Mouse (Mus musculus): Measurements from ENCODE around the gene Ehmt1. TPM values are rescaled to one million over a fixed set of nuclear protein-coding genes. Genes with fewer than 3 reads are reported as not detected.

Ehmt1 gene
- 47.5 and 58.8 TPM in 2 replicates for polyA plus RNA-seq (2015; fragmentation: Nextera tagmentation; extraction: Ambion mirVana)

DNA sequence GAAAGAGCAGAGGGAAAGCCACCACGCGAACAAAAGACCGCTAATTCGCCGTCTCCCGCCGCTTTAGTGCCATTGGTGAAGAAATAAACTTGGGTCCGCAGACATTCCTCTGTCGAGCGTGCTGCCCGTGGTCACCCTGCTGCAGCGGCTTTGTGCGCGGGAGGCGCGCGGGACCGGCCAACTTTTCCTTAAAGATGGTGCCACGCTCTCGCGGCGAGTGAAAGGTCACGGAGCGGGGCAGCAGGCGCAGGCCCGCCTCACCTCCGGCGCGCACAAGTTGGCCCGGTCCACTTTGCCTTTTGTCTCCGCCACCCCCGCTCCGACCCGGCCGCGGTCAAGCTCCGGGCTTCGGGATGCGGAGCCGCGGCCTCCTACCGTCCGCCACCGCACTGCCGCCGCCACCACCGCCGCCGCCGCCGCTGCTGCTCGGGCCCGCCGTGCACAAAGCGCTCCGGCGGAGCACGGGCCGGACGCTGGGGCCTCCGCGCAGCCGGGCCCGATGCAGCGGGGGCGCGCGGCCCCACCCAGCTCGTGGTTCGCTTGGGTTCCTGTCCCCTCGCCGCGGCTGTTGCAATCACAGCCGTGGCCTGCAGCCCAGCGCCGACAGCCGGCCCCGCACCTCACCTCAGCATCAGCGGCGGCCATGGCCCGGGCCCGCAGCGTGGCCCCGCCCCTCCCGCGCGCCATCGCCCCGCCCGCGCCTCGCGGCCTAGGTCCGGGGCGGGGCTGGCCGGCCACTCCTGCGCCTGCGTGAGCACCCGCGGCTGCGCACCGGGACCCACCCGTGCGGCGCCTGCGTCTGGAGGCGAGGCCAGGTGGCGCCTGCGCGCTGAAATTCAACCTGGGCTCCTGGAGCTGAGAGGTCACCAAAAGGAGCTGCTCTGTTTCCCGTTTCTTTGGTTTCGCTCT, at the start of gene Ehmt1:
Gene Ehmt1, minus strand, starts transcription at position 685 of the 909 bp plus-strand sequence.
- WGBS: under 1% methylated on average over 100 of the region's 112 CpGs
- peaks cover 7% of the 10 kb centered on the region for H3K4me1 ChIP-seq (replicated peaks; ENCODE audit: insufficient read depth, low read length)
- peak within 1 kb of the TSS; percentile 72 for H3K4me2 ChIP-seq (ENCODE audit: low read length)
- peak; percentile 3; the same call in 1 of the 2 replicates for TF ChIP-seq CTCF (IDR thresholded peaks at IDR 0.05; ENCODE audit: low read depth)
- peak within 1 kb of the TSS; percentile 95 for H3K27ac ChIP-seq
- peak within 1 kb of the TSS; percentile 100 for H3K4me3 ChIP-seq (replicated peaks; ENCODE audit: low read depth, low read length)
- no peaks in the 10 kb centered on the region for H3K36me3 ChIP-seq (ENCODE audit: insufficient read depth, low read length)
- no peaks in the 10 kb centered on the region for H3K27me3 ChIP-seq (ENCODE audit: insufficient read depth, low read length)
- peak within 1 kb of the TSS; percentile 97 for H3K9ac ChIP-seq (ENCODE audit: low read depth, low read length)
- ATAC-seq (replicated peaks; ENCODE audit: low FRiP score, low read depth): peak; percentile 98
- H3K9me3 ChIP-seq (replicated peaks; ENCODE audit: low read length): no peaks in the 10 kb centered on the region
- peak; percentile 93 for DNase-seq (ENCODE audit: low spot score)

DNA sequence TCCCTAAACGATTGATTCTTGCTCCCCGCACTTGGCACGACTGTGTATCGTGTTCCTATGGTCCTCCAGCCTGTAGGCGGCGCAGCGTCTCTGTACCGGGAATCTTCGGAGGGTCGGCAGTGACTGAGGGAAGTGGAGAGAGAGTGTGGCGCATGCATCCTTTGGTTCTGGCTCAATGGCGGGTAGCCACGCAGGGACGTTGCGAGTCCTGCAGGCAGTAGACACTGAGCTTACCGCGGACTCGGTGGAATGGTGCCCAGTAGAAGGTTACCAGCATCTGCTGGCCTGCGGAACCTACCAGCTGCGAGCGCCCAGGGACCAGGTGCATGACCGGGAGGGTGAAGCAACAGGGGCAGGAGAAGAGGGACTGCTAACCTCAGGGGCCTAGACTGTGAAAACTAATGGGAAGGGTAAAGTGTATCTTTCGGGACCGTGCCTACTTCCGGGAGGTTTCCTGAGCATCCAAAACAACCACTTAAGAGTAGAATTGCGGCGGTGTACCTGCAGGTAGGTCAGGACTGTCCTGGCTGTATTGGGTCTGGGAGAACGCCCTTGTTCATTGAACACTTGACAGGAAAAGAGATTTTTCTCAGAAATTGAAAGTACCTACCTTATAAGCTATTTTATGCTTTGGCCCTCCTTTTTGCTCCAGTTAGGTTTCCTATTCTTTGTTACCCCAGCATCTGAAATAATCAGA, 43.0 kb upstream of the Ehmt1 start, which contains the start of gene Dph7:
Gene Dph7, plus strand, starts transcription at position 97 of the 697 bp plus-strand sequence.
- H3K4me3 ChIP-seq (replicated peaks; ENCODE audit: low read depth, low read length): peak within 1 kb of the TSS; percentile 71
- H3K27ac ChIP-seq: no peak within 1 kb of the TSS
- peak; percentile 94 for TF ChIP-seq CTCF (IDR thresholded peaks at IDR 0.05; ENCODE audit: low read depth)
- peaks cover 7% of the 10 kb centered on the region for H3K4me1 ChIP-seq (replicated peaks; ENCODE audit: insufficient read depth, low read length)
- under 1% methylated on average over 28 of the region's 28 CpGs for WGBS
- peak; percentile 77 for ATAC-seq (replicated peaks; ENCODE audit: low FRiP score, low read depth)
- no peaks in the 10 kb centered on the region for H3K27me3 ChIP-seq (ENCODE audit: insufficient read depth, low read length)
- peaks cover 35% of the 10 kb centered on the region for H3K36me3 ChIP-seq (ENCODE audit: insufficient read depth, low read length)
- H3K4me2 ChIP-seq (ENCODE audit: low read length): peak within 1 kb of the TSS; percentile 75
- H3K9me3 ChIP-seq (replicated peaks; ENCODE audit: low read length): no peaks in the 10 kb centered on the region
- peak; percentile 94 for DNase-seq (ENCODE audit: low spot score)
- peak within 1 kb of the TSS; percentile 74 for H3K9ac ChIP-seq (ENCODE audit: low read depth, low read length)

DNA sequence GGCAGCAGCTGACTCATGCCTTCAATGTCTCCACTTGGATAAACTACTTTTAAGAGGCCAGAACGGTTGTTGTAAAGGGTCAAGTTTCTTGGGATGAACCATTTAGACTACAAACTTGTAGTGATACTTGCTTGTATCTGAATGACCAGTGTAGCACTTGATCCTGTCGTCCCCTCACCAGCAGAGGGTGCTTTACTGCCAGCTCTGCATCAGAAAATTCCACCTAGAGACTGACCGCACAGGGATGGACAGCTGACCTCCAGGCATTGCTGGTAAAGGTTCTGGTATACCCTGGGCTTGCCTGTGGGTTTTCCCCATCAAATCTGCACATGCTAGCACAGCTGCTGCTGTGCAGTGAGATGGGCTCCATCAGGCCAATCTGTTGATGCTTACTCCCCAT, 41.5 kb upstream of the Ehmt1 start:
- H3K27me3 ChIP-seq (ENCODE audit: insufficient read depth, low read length): no peaks in the 10 kb centered on the region
- WGBS: 27% methylated on average over 3 of the region's 3 CpGs
- no peak overlapping the region for H3K4me2 ChIP-seq (ENCODE audit: low read length)
- H3K27ac ChIP-seq: no peak overlapping the region
- peak; percentile 80 for TF ChIP-seq CTCF (IDR thresholded peaks at IDR 0.05; ENCODE audit: low read depth)
- ATAC-seq (replicated peaks; ENCODE audit: low FRiP score, low read depth) (0 out of 2 replicates have a peak, but pooled peaks have one; percentile 35), DNase-seq (ENCODE audit: low spot score) (peak; percentile 67)
- no peaks in the 10 kb centered on the region for H3K9me3 ChIP-seq (replicated peaks; ENCODE audit: low read length)
- no peak overlapping the region for H3K4me3 ChIP-seq (replicated peaks; ENCODE audit: low read depth, low read length)
- H3K9ac ChIP-seq (ENCODE audit: low read depth, low read length): no peak overlapping the region
- peaks cover 31% of the 10 kb centered on the region; the same call in 1 of the 2 replicates for H3K36me3 ChIP-seq (ENCODE audit: insufficient read depth, low read length)
- peaks cover 7% of the 10 kb centered on the region for H3K4me1 ChIP-seq (replicated peaks; ENCODE audit: insufficient read depth, low read length)

DNA sequence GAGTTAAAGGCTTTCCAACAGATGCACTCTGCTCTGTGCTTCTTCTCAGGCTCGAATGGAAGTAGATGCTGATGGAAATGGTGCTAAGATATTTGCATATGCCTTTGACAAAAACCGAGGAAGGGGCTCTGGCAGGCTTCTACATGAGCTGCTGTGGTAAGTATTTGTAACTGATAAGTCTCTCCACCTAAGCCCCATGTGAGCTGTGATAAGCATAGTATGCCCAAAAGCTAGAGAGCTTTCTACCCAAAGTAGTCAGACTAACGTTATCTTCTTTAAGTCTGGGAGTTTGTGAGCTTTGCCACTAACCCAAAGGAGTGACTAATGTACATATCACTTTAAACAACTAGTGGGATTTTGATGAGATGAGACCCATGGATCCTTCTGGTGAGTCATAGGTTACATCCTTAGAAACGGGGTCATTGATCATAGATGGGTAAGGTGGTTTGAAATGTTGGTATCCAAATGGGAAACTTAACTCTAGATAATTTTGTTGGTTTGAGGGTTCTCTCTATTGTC, 33.2 kb upstream of the Ehmt1 start:
- H3K9me3 ChIP-seq (replicated peaks; ENCODE audit: low read length): no peaks in the 10 kb centered on the region

DNA sequence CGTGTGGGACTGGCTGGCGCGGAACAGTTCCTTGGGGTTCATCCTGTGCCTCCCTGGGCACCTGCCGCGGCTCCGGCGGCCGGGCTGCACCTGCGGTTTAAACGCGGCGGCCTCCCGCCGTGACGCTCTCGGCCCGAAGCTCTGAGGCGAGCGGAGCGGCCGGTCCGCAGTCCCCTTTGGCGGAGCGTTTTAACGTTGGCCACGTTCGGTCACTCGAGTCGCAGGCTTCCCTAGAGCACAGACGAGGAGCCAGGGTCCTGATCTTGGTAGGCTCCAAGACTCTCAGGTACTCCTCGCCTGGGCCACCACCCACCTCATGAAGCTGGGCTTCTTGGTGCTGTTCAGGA, 30.7 kb upstream of the Ehmt1 start:
- Histone ChIP-seq H3K9ac (ENCODE audit: low read depth, low read length) (peak overlapping the region; percentile 88), H3K4me3 (replicated peaks; ENCODE audit: low read depth, low read length) (peak overlapping the region; percentile 81), H3K4me2 (ENCODE audit: low read length) (peak overlapping the region; percentile 92), H3K36me3 (ENCODE audit: insufficient read depth, low read length) (peaks cover 17% of the 10 kb centered on the region), H3K4me1 (replicated peaks; ENCODE audit: insufficient read depth, low read length) (peaks cover 8% of the 10 kb centered on the region), H3K27ac (peak overlapping the region; percentile 72), H3K27me3 (ENCODE audit: insufficient read depth, low read length) (no peaks in the 10 kb centered on the region), H3K9me3 (replicated peaks; ENCODE audit: low read length) (no peaks in the 10 kb centered on the region)
- TF ChIP-seq CTCF (IDR thresholded peaks at IDR 0.05; ENCODE audit: low read depth): no peak
- 0% methylated on average over 31 of the region's 31 CpGs for WGBS
- ATAC-seq (replicated peaks; ENCODE audit: low FRiP score, low read depth): no peak; the same call in 1 of the 2 replicates
- no peak for DNase-seq (ENCODE audit: low spot score)

More for the DNA sequence above, 33.2 kb upstream of the Ehmt1 start:
- WGBS: 83% methylated on average over 4 of the region's 4 CpGs
- DNase-seq (ENCODE audit: low spot score) (no peak), ATAC-seq (replicated peaks; ENCODE audit: low FRiP score, low read depth) (no peak)
- H3K27me3 ChIP-seq (ENCODE audit: insufficient read depth, low read length): no peaks in the 10 kb centered on the region
- peaks cover 28% of the 10 kb centered on the region for H3K36me3 ChIP-seq (ENCODE audit: insufficient read depth, low read length)
- H3K4me1 ChIP-seq (replicated peaks; ENCODE audit: insufficient read depth, low read length): peaks cover 8% of the 10 kb centered on the region
- no peak for TF ChIP-seq CTCF (IDR thresholded peaks at IDR 0.05; ENCODE audit: low read depth)
- no peak overlapping the region for H3K9ac ChIP-seq (ENCODE audit: low read depth, low read length)
- no peak overlapping the region for H3K27ac ChIP-seq
- no peak overlapping the region for H3K4me3 ChIP-seq (replicated peaks; ENCODE audit: low read depth, low read length)
- H3K4me2 ChIP-seq (ENCODE audit: low read length): no peak overlapping the region

Measured in kidney, postnatal 0 days (tissue).